ENCODE assay signal across 18 mouse cellular contexts in the genomic region with DNA sequence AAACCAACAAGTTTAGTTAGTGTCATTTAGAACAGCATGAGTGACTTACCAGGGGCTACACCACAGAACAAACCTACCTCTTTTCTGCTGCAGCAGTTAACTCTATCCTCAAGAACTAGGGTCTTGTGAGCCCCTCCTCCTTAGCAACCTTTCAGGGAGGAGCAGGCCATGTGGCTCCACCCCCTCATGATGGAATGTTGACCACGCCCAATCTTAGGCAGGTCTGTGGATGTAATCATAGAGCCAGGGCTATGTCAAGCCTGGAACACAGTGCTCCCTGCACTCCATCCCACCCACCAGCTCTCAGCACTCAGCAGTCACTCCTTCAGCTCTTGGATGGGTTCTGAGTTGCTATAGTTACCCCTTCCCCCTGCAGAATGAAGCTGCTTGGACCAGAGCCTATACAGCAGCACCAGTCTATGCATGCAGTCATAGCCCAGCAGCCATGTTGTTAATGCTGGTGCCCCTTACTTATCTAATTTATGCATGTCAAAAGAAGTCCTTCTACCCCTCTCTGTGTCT. TPM values are rescaled to one million over a fixed set of nuclear protein-coding genes. Genes with fewer than 3 reads are reported as not detected.
DNase-seq lines count a peak whose midpoint lies in the region; ATAC-seq and TF ChIP-seq lines count a peak whose summit lies in the region.
"Had no signal": no experiment of that assay in that cellular context is flagged by ENCODE, and none has a peak within 500 bp of the region (broad histone marks: within the 10 kb centered on the region; RNA-seq: fewer than 3 reads in every experiment).

No protein-coding gene starts in this region.

- 96% methylated on average over 1 of the region's 1 CpGs for WGBS in forebrain, embryonic 15.5 days
- 100% methylated on average over 1 of the region's 1 CpGs for WGBS in forebrain, embryonic 11.5 days
- 100% methylated on average over 1 of the region's 1 CpGs for WGBS in intestine, embryonic 15.5 days
- 89% methylated on average over 1 of the region's 1 CpGs for WGBS in intestine, postnatal 0 days
- WGBS in midbrain, embryonic 11.5 days = 95% methylated on average over 1 of the region's 1 CpGs
- 95% methylated on average over 1 of the region's 1 CpGs for WGBS in midbrain, postnatal 0 days
- 94% methylated on average over 1 of the region's 1 CpGs for WGBS in kidney, embryonic 14.5 days

- H3K9ac ChIP-seq in forebrain, embryonic 15.5 days (replicated peaks) = no peak overlapping the region
- H3K9ac ChIP-seq in forebrain, embryonic 11.5 days (ENCODE audit: low read length) = no peak overlapping the region
- no peak overlapping the region for H3K9ac ChIP-seq in intestine, embryonic 15.5 days
- H3K9ac ChIP-seq in intestine, postnatal 0 days (ENCODE audit: low read depth, low read length) = no peak overlapping the region
- no peak overlapping the region for H3K9ac ChIP-seq in midbrain, embryonic 11.5 days (ENCODE audit: low read length)
- H3K9ac ChIP-seq in midbrain, postnatal 0 days (replicated peaks; ENCODE audit: low read length, poor library complexity, severe bottlenecking) = no peak overlapping the region
- no peak overlapping the region for H3K9ac ChIP-seq in kidney, embryonic 14.5 days (ENCODE audit: low read depth, low read length)
- H3K9ac ChIP-seq: kidney, embryonic 15.5 days had no signal

- H3K4me1 ChIP-seq in forebrain, embryonic 15.5 days = no peaks in the 10 kb centered on the region
- H3K4me1 ChIP-seq in forebrain, embryonic 11.5 days (replicated peaks; ENCODE audit: control insufficient read depth, insufficient read depth, low read length) = no peaks in the 10 kb centered on the region
- H3K4me1 ChIP-seq in intestine, embryonic 15.5 days (replicated peaks) = no peaks in the 10 kb centered on the region
- H3K4me1 ChIP-seq in intestine, postnatal 0 days (replicated peaks; ENCODE audit: control insufficient read depth, insufficient read depth, low read length) = no peaks in the 10 kb centered on the region
- H3K4me1 ChIP-seq in midbrain, embryonic 11.5 days (ENCODE audit: control insufficient read depth, insufficient read depth, low read length) = no peaks in the 10 kb centered on the region
- no peaks in the 10 kb centered on the region for H3K4me1 ChIP-seq in midbrain, postnatal 0 days (ENCODE audit: insufficient read depth, low read length)
- no peaks in the 10 kb centered on the region for H3K4me1 ChIP-seq in kidney, embryonic 14.5 days (ENCODE audit: control insufficient read depth, insufficient read depth, low read length)
- H3K4me1 ChIP-seq: kidney, embryonic 15.5 days had no signal

- TF ChIP-seq CTCF in intestine, postnatal 0 days (IDR thresholded peaks at IDR 0.05; ENCODE audit: low read depth) = no peak
- TF ChIP-seq CTCF in midbrain, postnatal 0 days (IDR thresholded peaks at IDR 0.05) = no peak

- no peaks in the 10 kb centered on the region for H3K9me3 ChIP-seq in forebrain, embryonic 15.5 days
- no peaks in the 10 kb centered on the region for H3K9me3 ChIP-seq in forebrain, embryonic 11.5 days (ENCODE audit: control insufficient read depth, low read length)
- H3K9me3 ChIP-seq in intestine, embryonic 15.5 days = no peaks in the 10 kb centered on the region
- no peaks in the 10 kb centered on the region for H3K9me3 ChIP-seq in intestine, postnatal 0 days (ENCODE audit: control insufficient read depth)
- no peaks in the 10 kb centered on the region for H3K9me3 ChIP-seq in midbrain, embryonic 11.5 days (ENCODE audit: control insufficient read depth, low read length)
- no peaks in the 10 kb centered on the region for H3K9me3 ChIP-seq in midbrain, postnatal 0 days (ENCODE audit: low read length)
- no peaks in the 10 kb centered on the region for H3K9me3 ChIP-seq in kidney, embryonic 14.5 days (ENCODE audit: control insufficient read depth, low read length)
- H3K9me3 ChIP-seq: kidney, embryonic 15.5 days had no signal

- ATAC-seq in forebrain, embryonic 15.5 days (replicated peaks) = 0 out of 2 replicates have a peak, but pooled peaks have one; percentile 13
- ATAC-seq in forebrain, embryonic 11.5 days (replicated peaks; ENCODE audit: low FRiP score) = no peak
- ATAC-seq in intestine, embryonic 15.5 days = peak; percentile 12; the same call in 1 of the 2 replicates
- ATAC-seq in intestine, postnatal 0 days = no peak
- peak; percentile 24; the same call in 1 of the 2 replicates for ATAC-seq in midbrain, embryonic 11.5 days (ENCODE audit: low FRiP score)
- no peak for ATAC-seq in midbrain, postnatal 0 days (ENCODE audit: low FRiP score)
- peak; percentile 44; the same call in 1 of the 2 replicates for ATAC-seq in megakaryocyte-erythroid progenitor cell, adult 5-6 weeks (replicated peaks; ENCODE audit: low FRiP score, low TSS enrichment, poor library complexity, severe bottlenecking)
- ATAC-seq in kidney, embryonic 14.5 days (ENCODE audit: low FRiP score, low TSS enrichment) = no peak
- ATAC-seq: activated CD4-positive, CD25-positive, alpha-beta regulatory T cell, adult 4 months; inflammation-experienced regulatory T-cells, adult 6 months had no signal

- DNase-seq in forebrain, embryonic 11.5 days (ENCODE audit: low spot score) = no peak
- DNase-seq in midbrain, embryonic 11.5 days (ENCODE audit: low spot score, missing footprints) = no peak
- no peak for DNase-seq in midbrain, postnatal 0 days (ENCODE audit: low spot score)
- DNase-seq: adrenal gland, postnatal 14 days; cerebellum, adult 18-20 months; cerebellum, postnatal 36 days; gastrocnemius, postnatal 10 days; heart, adult 2 months; thymus, postnatal 4 days had no signal

- no peaks in the 10 kb centered on the region for H3K36me3 ChIP-seq in forebrain, embryonic 15.5 days
- H3K36me3 ChIP-seq in forebrain, embryonic 11.5 days (ENCODE audit: control insufficient read depth, insufficient read depth, low read length) = no peaks in the 10 kb centered on the region
- no peaks in the 10 kb centered on the region for H3K36me3 ChIP-seq in intestine, embryonic 15.5 days
- H3K36me3 ChIP-seq in intestine, postnatal 0 days (ENCODE audit: control insufficient read depth, insufficient read depth) = peaks cover 3% of the 10 kb centered on the region; the same call in 1 of the 2 replicates
- no peaks in the 10 kb centered on the region for H3K36me3 ChIP-seq in midbrain, embryonic 11.5 days (ENCODE audit: control insufficient read depth, insufficient read depth, low read length)
- no peaks in the 10 kb centered on the region for H3K36me3 ChIP-seq in midbrain, postnatal 0 days (ENCODE audit: insufficient read depth, low read length)
- no peaks in the 10 kb centered on the region for H3K36me3 ChIP-seq in kidney, embryonic 14.5 days (ENCODE audit: control insufficient read depth, insufficient read depth, low read length)

- H3K4me2 ChIP-seq in forebrain, embryonic 15.5 days (replicated peaks) = no peak overlapping the region
- no peak overlapping the region for H3K4me2 ChIP-seq in forebrain, embryonic 11.5 days (ENCODE audit: low read depth, low read length, severe bottlenecking)
- H3K4me2 ChIP-seq in intestine, embryonic 15.5 days (replicated peaks) = no peak overlapping the region
- H3K4me2 ChIP-seq in intestine, postnatal 0 days (replicated peaks; ENCODE audit: low read depth) = no peak overlapping the region
- no peak overlapping the region for H3K4me2 ChIP-seq in midbrain, embryonic 11.5 days
- H3K4me2 ChIP-seq in midbrain, postnatal 0 days (ENCODE audit: low read depth, low read length, poor library complexity, severe bottlenecking) = no peak overlapping the region
- H3K4me2 ChIP-seq in kidney, embryonic 14.5 days (replicated peaks; ENCODE audit: low read depth, low read length) = no peak overlapping the region
- H3K4me2 ChIP-seq: kidney, embryonic 15.5 days had no signal

- no peak overlapping the region for H3K27ac ChIP-seq in forebrain, embryonic 15.5 days (replicated peaks)
- H3K27ac ChIP-seq in forebrain, embryonic 11.5 days (ENCODE audit: low read depth, low read length) = no peak overlapping the region
- no peak overlapping the region for H3K27ac ChIP-seq in intestine, embryonic 15.5 days
- no peak overlapping the region for H3K27ac ChIP-seq in intestine, postnatal 0 days (ENCODE audit: low read depth, low read length)
- H3K27ac ChIP-seq in midbrain, embryonic 11.5 days (ENCODE audit: low read depth, low read length) = no peak overlapping the region
- H3K27ac ChIP-seq in midbrain, postnatal 0 days (ENCODE audit: low read depth, low read length) = no peak overlapping the region
- no peak overlapping the region for H3K27ac ChIP-seq in kidney, embryonic 14.5 days (ENCODE audit: low read depth, low read length)
- H3K27ac ChIP-seq: heart, adult 2 months; kidney, embryonic 15.5 days had no signal

- no peak overlapping the region for H3K4me3 ChIP-seq in forebrain, embryonic 15.5 days
- no peak overlapping the region for H3K4me3 ChIP-seq in forebrain, embryonic 11.5 days (ENCODE audit: low read depth, low read length)
- H3K4me3 ChIP-seq in intestine, embryonic 15.5 days (replicated peaks) = no peak overlapping the region
- H3K4me3 ChIP-seq in intestine, postnatal 0 days (ENCODE audit: low read depth, low read length) = no peak overlapping the region
- no peak overlapping the region for H3K4me3 ChIP-seq in midbrain, embryonic 11.5 days (ENCODE audit: low read depth, low read length)
- no peak overlapping the region for H3K4me3 ChIP-seq in midbrain, postnatal 0 days (ENCODE audit: low read depth, low read length)
- H3K4me3 ChIP-seq in kidney, embryonic 14.5 days (ENCODE audit: low read length) = no peak overlapping the region
- H3K4me3 ChIP-seq: heart, adult 2 months; kidney, embryonic 15.5 days had no signal

- H3K27me3 ChIP-seq in forebrain, embryonic 15.5 days = no peaks in the 10 kb centered on the region
- H3K27me3 ChIP-seq in forebrain, embryonic 11.5 days (ENCODE audit: control insufficient read depth, insufficient read depth, low read length) = no peaks in the 10 kb centered on the region
- no peaks in the 10 kb centered on the region for H3K27me3 ChIP-seq in intestine, embryonic 15.5 days (replicated peaks)
- no peaks in the 10 kb centered on the region for H3K27me3 ChIP-seq in intestine, postnatal 0 days (replicated peaks; ENCODE audit: control insufficient read depth, insufficient read depth, low read length)
- no peaks in the 10 kb centered on the region for H3K27me3 ChIP-seq in midbrain, embryonic 11.5 days (ENCODE audit: control insufficient read depth, insufficient read depth, low read length)
- H3K27me3 ChIP-seq in midbrain, postnatal 0 days (ENCODE audit: insufficient read depth, low read length) = no peaks in the 10 kb centered on the region
- no peaks in the 10 kb centered on the region for H3K27me3 ChIP-seq in kidney, embryonic 14.5 days (ENCODE audit: control insufficient read depth, insufficient read depth, low read length)
- H3K27me3 ChIP-seq: CH12.LX; kidney, embryonic 15.5 days had no signal

RNA-seq across cellular contexts. Expression of a gene that starts 35.5 kb away (rescaled TPM):
- polyA plus RNA-seq in forebrain, embryonic 15.5 days (2015; fragmentation: Nextera tagmentation; extraction: Ambion mirVana) = 16.6 TPM in 2 replicates
- polyA plus RNA-seq in forebrain, embryonic 11.5 days (2014; fragmentation: Nextera tagmentation; extraction: Ambion mirVana) = 27.2 and 30.8 TPM in 2 replicates
- 16.8 and 17.4 TPM in 2 replicates for polyA plus RNA-seq in intestine, embryonic 15.5 days (2015; fragmentation: Nextera tagmentation; extraction: Ambion mirVana)
- 8.9 and 10.5 TPM in 2 replicates for polyA plus RNA-seq in intestine, postnatal 0 days (2015; fragmentation: Nextera tagmentation; extraction: Ambion mirVana)
- 25.0 and 25.1 TPM in 2 replicates for polyA plus RNA-seq in midbrain, embryonic 11.5 days (2014; fragmentation: Nextera tagmentation; extraction: Ambion mirVana)
- total RNA-seq in midbrain, postnatal 0 days (2014; rRNA removed) = 20.5 and 25.3 TPM in 2 replicates
- polyA plus RNA-seq in midbrain, postnatal 0 days (2015; fragmentation: Nextera tagmentation; extraction: Ambion mirVana) = 11.6 and 15.0 TPM in 2 replicates
- 14.2 and 21.7 TPM in 2 replicates for total RNA-seq in megakaryocyte-erythroid progenitor cell, adult 5-6 weeks (2014; fragmentation: Nextera tagmentation)
- 20.7 and 27.2 TPM in 2 replicates for total RNA-seq in megakaryocyte-erythroid progenitor cell, adult 5-6 weeks (2017)
- 14.0 and 23.2 TPM in 2 replicates for polyA plus RNA-seq in kidney, embryonic 14.5 days (2014; fragmentation: Nextera tagmentation; extraction: Ambion mirVana)

RNA-seq across cellular contexts. Expression of a gene that starts 35.5 kb away (rescaled TPM):
- 1.1 and 2.0 TPM in 2 replicates for polyA plus RNA-seq in forebrain, embryonic 15.5 days (2015; fragmentation: Nextera tagmentation; extraction: Ambion mirVana)
- polyA plus RNA-seq in forebrain, embryonic 11.5 days (2014; fragmentation: Nextera tagmentation; extraction: Ambion mirVana) = 1.7 and 2.0 TPM in 2 replicates
- polyA plus RNA-seq in intestine, embryonic 15.5 days (2015; fragmentation: Nextera tagmentation; extraction: Ambion mirVana) = 0.85 and 1.2 TPM in 2 replicates
- 0.13 and 0.31 TPM in 2 replicates for polyA plus RNA-seq in intestine, postnatal 0 days (2015; fragmentation: Nextera tagmentation; extraction: Ambion mirVana)
- 0.92 and 1.2 TPM in 2 replicates for polyA plus RNA-seq in midbrain, embryonic 11.5 days (2014; fragmentation: Nextera tagmentation; extraction: Ambion mirVana)
- 1.2 TPM in 1 of 2 replicates, not detected in the other for total RNA-seq in midbrain, postnatal 0 days (2014; rRNA removed)
- 0.61 and 1.3 TPM in 2 replicates for polyA plus RNA-seq in midbrain, postnatal 0 days (2015; fragmentation: Nextera tagmentation; extraction: Ambion mirVana)
- total RNA-seq in megakaryocyte-erythroid progenitor cell, adult 5-6 weeks (2014; fragmentation: Nextera tagmentation) = 0.32 and 0.44 TPM in 2 replicates
- not detected in 2 replicates for total RNA-seq in megakaryocyte-erythroid progenitor cell, adult 5-6 weeks (2017)
- 0.84 and 1.5 TPM in 2 replicates for polyA plus RNA-seq in kidney, embryonic 14.5 days (2014; fragmentation: Nextera tagmentation; extraction: Ambion mirVana)
- total RNA-seq: CH12.LX had no signal
- polyA plus RNA-seq: inflammation-experienced regulatory T-cells, adult 6 months had no signal

Comparison
In these comparisons a context has a peak if more than half of its experiments do, and no peak if none do; other contexts are left out.
1. ATAC-seq: peak in forebrain, embryonic 15.5 days (single experiment), intestine, embryonic 15.5 days (single experiment), midbrain, embryonic 11.5 days (single experiment) and megakaryocyte-erythroid progenitor cell, adult 5-6 weeks (single experiment); none in forebrain, embryonic 11.5 days (single experiment), intestine, postnatal 0 days (single experiment), midbrain, postnatal 0 days (single experiment) and kidney, embryonic 14.5 days (single experiment).